Mouse (Mus musculus): ENCODE measurements around the gene Aatk. TPM values are rescaled to one million over a fixed set of nuclear protein-coding genes. Genes with fewer than 3 reads are reported as not detected.

Gene Aatk
- total RNA-seq, 2 experiments from 2014 or later: 171 to 185 TPM

DNA sequence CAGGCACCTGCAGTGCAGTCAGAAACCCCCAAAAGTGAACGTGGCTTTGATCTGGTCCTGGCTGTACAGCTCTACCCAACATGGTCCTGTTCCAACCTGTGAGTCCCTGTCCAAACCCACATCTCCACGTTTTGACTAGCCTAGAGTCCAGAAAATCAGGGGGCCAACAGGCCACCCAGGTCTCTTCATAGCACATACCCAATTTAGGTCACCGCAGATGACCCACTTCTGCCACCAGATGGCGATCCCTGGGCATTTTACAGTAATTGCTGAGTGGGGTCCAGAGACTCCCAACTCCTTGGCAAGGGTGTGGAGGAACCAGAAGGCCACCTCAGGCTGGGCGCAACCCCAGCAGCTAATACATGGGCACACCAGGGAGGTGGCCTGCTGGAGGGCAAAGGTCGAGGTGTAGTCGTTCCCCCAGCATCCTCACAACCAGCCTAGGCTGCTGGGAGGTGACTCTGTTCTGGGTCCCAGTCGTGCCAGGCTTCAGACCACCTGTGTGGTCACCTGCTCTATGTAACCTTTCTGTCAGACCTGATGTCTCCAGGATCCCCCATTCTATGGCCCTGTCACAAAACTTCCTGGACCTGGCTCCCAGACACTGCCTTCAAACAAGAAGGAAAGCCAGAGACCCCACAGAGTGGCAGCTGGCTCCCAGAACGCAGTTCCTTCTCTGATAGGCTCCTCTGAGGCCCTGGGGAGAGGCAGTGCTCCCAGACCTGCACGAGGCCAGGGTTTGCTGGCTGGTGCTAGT is 16.6 kb downstream of the Aatk start:
- intact Hi-C loops (cut with DNase I): no loop called here
- peak in 1 of 2 experiments; percentile 60 for DNase-seq (ENCODE audit: low spot score in 2 of 2)

GRCm38 (mm10) chr11:120029431-120030144 is 17.4 kb downstream of the Aatk start:
- intact Hi-C loops (cut with DNase I): no loop called here

DNA sequence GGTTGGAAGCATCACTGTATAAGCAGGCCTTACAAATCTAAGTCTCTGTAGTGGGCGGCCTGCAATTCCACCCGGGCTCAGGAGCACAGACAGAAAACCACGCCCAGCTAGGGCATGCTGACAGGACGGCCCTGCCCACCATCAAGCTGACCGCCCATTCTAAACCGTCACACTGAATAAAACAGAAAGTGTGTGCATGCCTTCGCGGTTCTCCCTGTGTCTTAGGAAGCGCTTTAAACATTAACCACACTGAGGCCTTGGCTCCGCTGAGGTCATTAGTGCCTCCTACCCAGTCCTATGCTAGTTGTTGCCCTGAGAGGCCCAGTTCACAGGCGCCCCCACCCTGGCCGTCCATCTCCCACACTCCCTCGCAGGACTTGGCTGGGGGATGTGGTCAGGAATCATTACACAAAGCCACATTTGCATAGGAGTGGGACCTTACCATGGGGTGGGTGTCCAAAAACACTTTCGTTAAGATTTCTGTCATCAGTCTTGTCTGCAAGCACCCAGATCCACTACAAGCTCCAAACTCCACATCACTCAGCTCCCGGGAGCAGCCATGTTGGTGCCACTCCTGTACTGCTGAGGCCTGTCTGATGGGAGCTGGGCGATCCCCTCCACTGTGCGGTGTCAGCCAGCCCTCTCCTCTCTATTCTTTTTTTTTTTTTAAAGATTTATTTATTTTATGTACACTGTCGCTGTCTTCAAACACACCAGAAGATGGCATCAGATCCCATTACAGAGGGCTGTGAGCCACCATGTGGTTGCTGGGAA is 18.5 kb downstream of the Aatk start:
- intact Hi-C loops (cut with DNase I): no loop called here
- DNase-seq (ENCODE audit: low spot score in 2 of 2): no peak

More at GRCm38 (mm10) chr11:120029431-120030144, 17.4 kb downstream of the Aatk start:
- DNase-seq (ENCODE audit: low spot score in 2 of 2): no peak

DNA sequence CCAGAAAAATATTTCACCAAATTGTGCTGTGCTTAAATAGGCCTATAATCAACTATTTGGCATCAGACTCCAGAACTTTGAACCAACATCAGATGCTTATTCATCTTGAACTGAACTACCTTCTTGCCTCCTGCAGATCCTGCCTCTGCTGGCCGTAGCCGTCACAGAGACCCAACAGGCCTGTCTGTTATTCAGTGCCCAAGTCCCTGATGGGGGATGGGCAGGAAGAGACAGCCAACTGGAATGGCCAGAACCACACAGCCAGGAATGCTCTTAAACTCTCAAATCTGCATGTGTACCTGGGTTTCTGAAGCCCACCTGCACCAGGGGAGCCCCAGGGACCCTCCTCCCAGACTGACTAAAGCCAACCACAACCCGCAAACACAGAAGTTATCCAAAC is 20.0 kb downstream of the Aatk start:
- intact Hi-C loops (cut with DNase I): no loop called here
- peak in 1 of 2 experiments; percentile 15 for DNase-seq (ENCODE audit: low spot score in 2 of 2)

GRCm38 (mm10) chr11:120022841-120023240 is 24.1 kb downstream of the Aatk start:
- intact Hi-C loops (cut with DNase I): no loop called here
- no peak for DNase-seq (ENCODE audit: low spot score in 2 of 2)

DNA sequence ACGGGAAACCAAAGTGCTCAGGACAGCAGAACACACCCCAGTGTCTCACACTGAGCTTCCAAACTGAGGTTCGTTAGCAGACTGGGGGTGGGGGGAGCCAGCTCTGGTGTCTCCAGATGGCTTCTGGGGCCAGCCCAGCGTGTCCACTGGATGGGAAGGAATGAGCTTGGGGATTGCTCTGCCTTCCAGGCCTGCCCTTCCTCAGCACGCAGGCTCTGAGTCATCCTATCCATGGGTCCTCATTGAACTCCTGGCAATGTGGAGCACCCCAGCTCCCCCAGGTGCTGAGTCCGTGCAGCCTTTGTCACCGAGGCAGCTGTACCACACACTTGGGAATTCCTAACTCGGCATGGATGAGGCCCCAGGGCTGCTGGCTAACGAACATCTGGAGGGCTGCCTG is 24.8 kb downstream of the Aatk start:
- DNase-seq (ENCODE audit: low spot score in 2 of 2): no peak
- intact Hi-C loops (cut with DNase I): no loop called here

- intact Hi-C loops (cut with DNase I): no loop called here
- DNase-seq (ENCODE audit: low spot score in 2 of 2): no peak
Observed at GRCm38 (mm10) chr11:120021367-120021766, 25.6 kb downstream of the Aatk start.

- DNase-seq (ENCODE audit: low spot score in 2 of 2): peak in 1 of 2 experiments; percentile 48
- intact Hi-C loops (cut with DNase I): loop anchor here (5.0 to 10.0 kb wide), 2 partner anchors 45 to 68 kb away; partner anchors contain the start of gene Cep131
Observed at GRCm38 (mm10) chr11:120019542-120020440, 27.2 kb downstream of the Aatk start.

GRCm38 (mm10) chr11:120017011-120017410 is 30.0 kb downstream of the Aatk start:
- DNase-seq (ENCODE audit: low spot score in 2 of 2): no peak
- intact Hi-C loops (cut with DNase I): loop anchor here (5.0 to 10.0 kb wide), 2 partner anchors 48 to 70 kb away; partner anchors contain the start of gene Cep131

DNA sequence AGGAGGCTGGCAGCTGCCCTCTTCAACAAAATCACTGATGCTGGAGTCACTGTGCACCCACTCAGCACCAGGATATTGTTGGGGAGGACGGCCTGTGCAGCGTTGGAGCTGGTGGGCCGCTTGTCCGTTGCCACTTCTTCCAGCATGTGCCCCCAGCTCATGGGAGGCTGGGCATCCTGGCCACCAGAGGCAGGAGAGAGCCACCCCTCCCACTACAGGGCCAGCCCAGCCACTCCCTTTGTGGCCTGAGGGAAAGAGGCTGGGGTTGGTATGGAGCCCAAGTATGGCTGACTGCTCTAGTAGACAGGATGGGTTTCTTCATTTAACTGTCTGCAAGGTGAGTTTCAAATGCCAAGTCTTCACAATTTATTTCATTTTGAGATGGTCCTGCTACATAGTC is 32.2 kb downstream of the Aatk start:
- intact Hi-C loops (cut with DNase I): loop anchor here (5.0 to 10.0 kb wide), 3 partner anchors 50 to 88 kb away; partner anchors contain the start of gene Cep131
- DNase-seq (ENCODE audit: low spot score in 2 of 2): no peak

GRCm38 (mm10) chr11:120013174-120013711 is 33.7 kb downstream of the Aatk start:
- intact Hi-C loops (cut with DNase I): loop anchor here (5.0 to 10.0 kb wide), 2 partner anchors 52 to 89 kb away; no protein-coding TSS in a partner anchor

GRCm38 (mm10) chr11:120012702-120013101 is 34.3 kb downstream of the Aatk start:
- intact Hi-C loops (cut with DNase I): loop anchor here (5.0 to 10.0 kb wide), 2 partner anchors 52 to 90 kb away; no protein-coding TSS in a partner anchor
- DNase-seq (ENCODE audit: low spot score in 2 of 2): no peak

More at GRCm38 (mm10) chr11:120013174-120013711, 33.7 kb downstream of the Aatk start:
- DNase-seq (ENCODE audit: low spot score in 2 of 2): peak; percentile 91

DNA sequence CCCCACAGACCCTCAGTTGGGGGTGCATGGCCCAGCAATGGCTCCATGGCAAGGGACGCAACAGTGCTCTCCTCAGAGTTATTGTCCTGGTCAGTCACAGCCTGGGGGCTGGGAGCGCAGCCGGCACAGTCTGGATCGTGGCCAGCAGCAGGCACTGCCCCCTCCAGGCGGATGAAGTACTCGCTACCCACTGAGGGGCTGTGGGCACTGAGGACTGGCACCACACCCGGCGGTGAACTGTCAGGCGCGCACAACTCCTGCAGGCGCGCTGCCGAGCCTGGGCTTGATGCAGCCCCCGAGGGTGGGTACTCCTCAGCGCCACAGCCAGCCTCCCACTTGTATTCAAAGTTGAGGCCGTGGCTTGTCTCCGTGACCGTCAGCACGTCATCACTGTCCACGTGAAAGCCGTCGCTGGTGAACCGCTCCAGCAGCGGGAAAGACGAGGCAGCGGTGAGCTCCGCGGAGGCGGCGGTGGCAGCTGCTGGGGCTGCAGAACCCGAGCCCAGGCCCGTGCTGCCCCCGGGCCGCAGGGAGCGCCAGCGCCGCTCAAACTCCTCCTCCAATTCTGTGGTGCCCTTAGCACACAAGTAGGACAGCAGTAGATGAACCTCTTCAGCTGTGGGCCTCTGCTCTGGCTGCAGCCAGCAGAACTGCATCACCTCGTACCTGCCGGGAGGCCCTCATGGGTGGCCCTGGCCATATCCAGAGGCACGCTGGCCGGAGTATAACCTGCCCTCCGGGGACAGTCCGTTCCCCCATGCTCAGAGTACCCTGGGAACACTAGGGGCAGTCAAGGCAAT is 35.0 kb downstream of the Aatk start:
- DNase-seq (ENCODE audit: low spot score in 2 of 2): no peak
- intact Hi-C loops (cut with DNase I): loop anchor here (5.0 to 10.0 kb wide), 2 partner anchors 53 to 90 kb away; no protein-coding TSS in a partner anchor

GRCm38 (mm10) chr11:120011114-120011760 is 35.7 kb downstream of the Aatk start:
- intact Hi-C loops (cut with DNase I): loop anchor here (5.0 to 10.0 kb wide), 2 partner anchors 54 to 91 kb away; no protein-coding TSS in a partner anchor
- no peak for DNase-seq (ENCODE audit: low spot score in 2 of 2)

- DNase-seq (ENCODE audit: low spot score in 2 of 2): no peak
- intact Hi-C loops (cut with DNase I): loop anchor here (5.0 to 10.0 kb wide), 2 partner anchors 55 to 92 kb away; no protein-coding TSS in a partner anchor
Observed at GRCm38 (mm10) chr11:120009937-120010336, 37.0 kb downstream of the Aatk start.

DNA sequence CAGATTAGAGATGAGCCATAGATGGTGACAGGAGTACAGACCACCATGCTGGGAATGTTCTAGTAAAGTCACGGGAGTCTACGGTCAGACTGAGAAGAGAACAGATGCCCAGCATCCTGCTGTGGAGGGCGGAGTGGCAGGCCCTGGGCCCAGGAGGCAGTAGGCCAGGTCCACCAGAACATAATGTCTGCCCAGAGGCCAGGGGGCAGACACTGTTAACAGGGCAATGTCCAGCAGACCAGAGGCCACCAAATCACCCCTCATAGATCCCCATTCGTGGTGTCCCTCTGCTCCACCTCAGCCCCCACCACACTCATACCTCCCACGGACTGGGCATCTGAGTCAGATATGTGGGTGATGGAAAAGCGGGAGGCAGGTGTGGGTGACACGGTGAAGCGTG is 38.0 kb downstream of the Aatk start:
- intact Hi-C loops (cut with DNase I): no loop called here
- no peak for DNase-seq (ENCODE audit: low spot score in 2 of 2)

GRCm38 (mm10) chr11:120008501-120008900 is 38.5 kb downstream of the Aatk start:
- intact Hi-C loops (cut with DNase I): no loop called here
- DNase-seq (ENCODE audit: low spot score in 2 of 2): no peak

Measured in left cerebral cortex, postnatal 14 days (tissue).